Mouse (Mus musculus) midbrain, embryonic 11.5 days (tissue): ENCODE data around the gene Ptrhd1. TPM values are rescaled to one million over a fixed set of nuclear protein-coding genes. Genes with fewer than 3 reads are reported as not detected.

ENCODE experiments used
- ATAC-seq: fragments of 200-750 bp; cut with Nextera tagmentation; 2 replicates; pipeline ENCODE4 v1.8.0; 2017; ENCODE audit warnings: moderate TSS enrichment, moderate library complexity; ENCODE audit not compliant: low FRiP score
- DNase-seq: peaks from one replicate; pipeline ENCODE4 v3.0.0; 2015; ENCODE audit warnings: low spot score; ENCODE audit errors: missing footprints
- H3K27ac ChIP-seq: fragments of 300-500 bp; sonication (generic); 2 replicates; pipeline ENCODE4 v1.5.1; 2014; ENCODE audit warnings: low read depth, low read length
- H3K27me3 ChIP-seq: fragments of 300-500 bp; sonication (generic); 2 replicates; pipeline ENCODE4 v1.6.1; 2014; ENCODE audit warnings: mild to moderate bottlenecking, low read length, moderate library complexity, mixed read lengths; ENCODE audit not compliant: control insufficient read depth, insufficient read depth
- H3K36me3 ChIP-seq: fragments of 300-500 bp; sonication (generic); 2 replicates; pipeline ENCODE4 v1.6.1; 2014; ENCODE audit warnings: mild to moderate bottlenecking, low read length, moderate library complexity, mixed read lengths; ENCODE audit not compliant: control insufficient read depth, insufficient read depth
- H3K4me1 ChIP-seq: fragments of 300-500 bp; sonication (generic); 2 replicates; pipeline ENCODE4 v1.6.1; 2014; ENCODE audit warnings: low read length; ENCODE audit not compliant: control insufficient read depth, insufficient read depth
- H3K4me2 ChIP-seq: fragments of 300-500 bp; sonication (generic); 2 replicates; pipeline ENCODE4 v1.6.1; 2014; ENCODE audit warnings: mild to moderate bottlenecking, moderate library complexity
- H3K4me3 ChIP-seq: fragments of 300-500 bp; sonication (generic); 2 replicates; pipeline ENCODE4 v1.5.1; 2014; ENCODE audit warnings: low read depth, low read length
- H3K9ac ChIP-seq: fragments of 300-500 bp; sonication (generic); 2 replicates; pipeline ENCODE4 v1.6.1; 2014; ENCODE audit warnings: low read length
- H3K9me3 ChIP-seq: fragments of 300-500 bp; sonication (generic); 2 replicates; pipeline ENCODE4 v1.6.1; 2016; ENCODE audit warnings: low read length; ENCODE audit not compliant: control insufficient read depth
- WGBS: fragments of 180-500 bp; shearing (Covaris S2); extraction: QIAGEN DNeasy Blood & Tissue Kit; methylation state at CpG from one replicate; pipeline ENCODE4 v1.1.7; 2014; 5-methylcytosine and 5-hydroxymethylcytosine counted together
- polyA plus RNA-seq: library from polyadenylated mRNA; unstranded; fragments of >200 nt; fragmentation: Nextera tagmentation; extraction: Ambion mirVana; gene quantifications from 2 replicates; pipeline ENCODE4 v1.2.1, GENCODE M21; 2014

The Ptrhd1 gene
- polyA plus RNA-seq: 5.8 and 6.5 TPM in 2 replicates

GRCm38 (mm10) chr12:4233572-4234508, at the start of gene Ptrhd1, which contains the start of gene Cenpo:
Gene Ptrhd1 (plus strand): TSS chr12:4234027.
Gene Cenpo (minus strand): TSS chr12:4234294.
- Histone ChIP-seq H3K9ac (peak within 1 kb of the TSS; percentile 73), H3K4me2 (peak within 1 kb of the TSS; percentile 54), H3K4me1 (peaks cover 12% of the 10 kb centered on the region; the same call in 1 of the 2 replicates), H3K27ac (peak within 1 kb of the TSS; percentile 51), H3K36me3 (peaks cover 3% of the 10 kb centered on the region; the same call in 1 of the 2 replicates), H3K27me3 (no peaks in the 10 kb centered on the region), H3K4me3 (peak within 1 kb of the TSS; percentile 76), H3K9me3 (no peaks in the 10 kb centered on the region)
- ATAC-seq: peak; percentile 99
- peak; percentile 99 for DNase-seq
- under 1% methylated on average over 50 of the region's 50 CpGs for WGBS

- Histone ChIP-seq H3K9ac (no peak overlapping the region), H3K4me2 (no peak overlapping the region), H3K27ac (no peak overlapping the region), H3K4me1 (peaks cover 7% of the 10 kb centered on the region; the same call in 1 of the 2 replicates), H3K9me3 (no peaks in the 10 kb centered on the region), H3K4me3 (no peak overlapping the region), H3K36me3 (no peaks in the 10 kb centered on the region), H3K27me3 (no peaks in the 10 kb centered on the region)
- 63% methylated on average over 2 of the region's 2 CpGs for WGBS
- DNase-seq: no peak
- ATAC-seq: no peak
Measured at GRCm38 (mm10) chr12:4184648-4185047, 49.2 kb upstream of the Ptrhd1 start.

GRCm38 (mm10) chr12:4188171-4189059, 45.4 kb upstream of the Ptrhd1 start:
- ATAC-seq (peak; percentile 84), DNase-seq (peak; percentile 90)
- Histone ChIP-seq H3K9me3 (no peaks in the 10 kb centered on the region), H3K9ac (0 out of 2 replicates have a peak overlapping the region, but pooled peaks have one; percentile 12), H3K4me1 (peaks cover 7% of the 10 kb centered on the region; the same call in 1 of the 2 replicates), H3K27ac (peak overlapping the region; percentile 67), H3K36me3 (no peaks in the 10 kb centered on the region), H3K4me3 (no peak overlapping the region), H3K27me3 (no peaks in the 10 kb centered on the region), H3K4me2 (no peak overlapping the region)
- 34% methylated on average over 14 of the region's 14 CpGs for WGBS

GRCm38 (mm10) chr12:4189060-4189447, 44.8 kb upstream of the Ptrhd1 start:
- Histone ChIP-seq H3K27ac (no peak overlapping the region), H3K36me3 (no peaks in the 10 kb centered on the region), H3K9ac (no peak overlapping the region), H3K9me3 (no peaks in the 10 kb centered on the region), H3K4me3 (no peak overlapping the region), H3K4me2 (no peak overlapping the region), H3K4me1 (peaks cover 7% of the 10 kb centered on the region; the same call in 1 of the 2 replicates), H3K27me3 (no peaks in the 10 kb centered on the region)
- WGBS: 47% methylated on average over 5 of the region's 5 CpGs
- peak; percentile 90 for DNase-seq
- 0 out of 2 replicates have a peak, but pooled peaks have one; percentile 20 for ATAC-seq

GRCm38 (mm10) chr12:4192514-4192913, 41.3 kb upstream of the Ptrhd1 start:
- H3K9me3 ChIP-seq: no peaks in the 10 kb centered on the region
- WGBS: 83% methylated on average over 6 of the region's 6 CpGs
- ATAC-seq (no peak), DNase-seq (no peak)
- no peak overlapping the region for H3K9ac ChIP-seq
- H3K27ac ChIP-seq: no peak overlapping the region
- H3K4me3 ChIP-seq: no peak overlapping the region
- no peaks in the 10 kb centered on the region for H3K27me3 ChIP-seq
- H3K4me1 ChIP-seq: peaks cover 7% of the 10 kb centered on the region; the same call in 1 of the 2 replicates
- no peaks in the 10 kb centered on the region for H3K36me3 ChIP-seq
- no peak overlapping the region for H3K4me2 ChIP-seq

- H3K9me3 ChIP-seq: no peaks in the 10 kb centered on the region
- H3K4me2 ChIP-seq: no peak overlapping the region
- H3K36me3 ChIP-seq: no peaks in the 10 kb centered on the region
- 67% methylated on average over 10 of the region's 10 CpGs for WGBS
- H3K9ac ChIP-seq: no peak overlapping the region
- no peaks in the 10 kb centered on the region for H3K27me3 ChIP-seq
- no peak overlapping the region for H3K27ac ChIP-seq
- peaks cover 4% of the 10 kb centered on the region; the same call in 1 of the 2 replicates for H3K4me1 ChIP-seq
- no peak for DNase-seq
- H3K4me3 ChIP-seq: no peak overlapping the region
- ATAC-seq: no peak
Measured at GRCm38 (mm10) chr12:4193025-4193740, 40.6 kb upstream of the Ptrhd1 start.

- H3K4me3 ChIP-seq: no peak overlapping the region
- ATAC-seq (no peak), DNase-seq (no peak)
- no peak overlapping the region; the same call in 1 of the 2 replicates for H3K9ac ChIP-seq
- no peak overlapping the region for H3K4me2 ChIP-seq
- WGBS: 92% methylated on average over 14 of the region's 14 CpGs
- H3K27me3 ChIP-seq: no peaks in the 10 kb centered on the region
- H3K9me3 ChIP-seq: no peaks in the 10 kb centered on the region
- H3K27ac ChIP-seq: no peak overlapping the region
- H3K4me1 ChIP-seq: no peaks in the 10 kb centered on the region
- no peaks in the 10 kb centered on the region for H3K36me3 ChIP-seq
Measured at GRCm38 (mm10) chr12:4194643-4195042, 39.2 kb upstream of the Ptrhd1 start.

GRCm38 (mm10) chr12:4198702-4199101, 35.1 kb upstream of the Ptrhd1 start:
- Histone ChIP-seq H3K4me2 (no peak overlapping the region), H3K27me3 (no peaks in the 10 kb centered on the region), H3K4me1 (peaks cover 2% of the 10 kb centered on the region; the same call in 1 of the 2 replicates), H3K4me3 (no peak overlapping the region), H3K27ac (no peak overlapping the region), H3K9me3 (no peaks in the 10 kb centered on the region), H3K36me3 (no peaks in the 10 kb centered on the region), H3K9ac (no peak overlapping the region)
- 91% methylated on average over 4 of the region's 4 CpGs for WGBS
- no peak for ATAC-seq
- DNase-seq: no peak
